Mouse (Mus musculus): Measurements from ENCODE around the gene Dph1. TPM values are rescaled to one million over a fixed set of nuclear protein-coding genes. Genes with fewer than 3 reads are reported as not detected.

The Dph1 gene
- total and polyA plus RNA-seq, 3 experiments, result 4.7 to 61.5 (median 6.1) TPM

GRCm38 (mm10) chr11:75169405-75170080 is 21.5 kb downstream of the Dph1 start, which contains the start of gene Hic1:
Gene Hic1 (minus strand): TSS chr11:75169519.
- Histone ChIP-seq H3K4me1 (ENCODE audit: insufficient read depth, low read depth, low read length) (peaks cover 41% of the 10 kb centered on the region), H3K9me3 (replicated peaks) (peaks cover 65% of the 10 kb centered on the region), H3K27me3 (ENCODE audit: insufficient read depth, low read length) (peaks cover 58% of the 10 kb centered on the region), H3K4me3 (ENCODE audit: low read depth, low read length) (peak within 1 kb of the TSS; percentile 59; the same call in 1 of the 2 replicates), H3K36me3 (replicated peaks) (peaks cover 21% of the 10 kb centered on the region)
- TF ChIP-seq TAL1 (conservative IDR thresholded peaks at IDR 0.05; ENCODE audit: low read depth, low read length) (no peak), POLR2AphosphoS5 (IDR thresholded peaks at IDR 0.05; ENCODE audit: insufficient replicate concordance, low read depth, low read length) (no peak), CTCF (IDR thresholded peaks at IDR 0.05; ENCODE audit: low read depth, low read length) (no peak), GATA2 (IDR thresholded peaks at IDR 0.05; ENCODE audit: borderline replicate concordance, low read depth, low read length) (no peak), GATA1 (IDR thresholded peaks at IDR 0.05; ENCODE audit: borderline replicate concordance, low read length) (no peak)
- no peak for DNase-seq (ENCODE audit: low spot score)
- no peak for ATAC-seq (ENCODE audit: extremely low read depth, insufficient number of reproducible peaks, low FRiP score, poor library complexity, severe bottlenecking)

- H3K36me3 ChIP-seq (replicated peaks), result peaks cover 27% of the 10 kb centered on the region
- H3K4me1 ChIP-seq (ENCODE audit: insufficient read depth, low read depth, low read length), result peaks cover 36% of the 10 kb centered on the region
- H3K9me3 ChIP-seq (replicated peaks), result peaks cover 65% of the 10 kb centered on the region
- ATAC-seq (ENCODE audit: extremely low read depth, insufficient number of reproducible peaks, low FRiP score, poor library complexity, severe bottlenecking) (no peak), DNase-seq (ENCODE audit: low spot score) (no peak)
- H3K4me3 ChIP-seq (ENCODE audit: low read depth, low read length), result peak overlapping the region; percentile 38; the same call in 1 of the 2 replicates
- H3K27me3 ChIP-seq (ENCODE audit: insufficient read depth, low read length), result peaks cover 57% of the 10 kb centered on the region
- TF ChIP-seq GATA1 (IDR thresholded peaks at IDR 0.05; ENCODE audit: borderline replicate concordance, low read length) (no peak), POLR2AphosphoS5 (IDR thresholded peaks at IDR 0.05; ENCODE audit: insufficient replicate concordance, low read depth, low read length) (no peak), CTCF (IDR thresholded peaks at IDR 0.05; ENCODE audit: low read depth, low read length) (no peak), GATA2 (IDR thresholded peaks at IDR 0.05; ENCODE audit: borderline replicate concordance, low read depth, low read length) (no peak), TAL1 (conservative IDR thresholded peaks at IDR 0.05; ENCODE audit: low read depth, low read length) (no peak)
Measured at GRCm38 (mm10) chr11:75168590-75169361, 22.3 kb downstream of the Dph1 start.

GRCm38 (mm10) chr11:75167643-75168589 is 23.1 kb downstream of the Dph1 start:
- Histone ChIP-seq H3K27me3 (ENCODE audit: insufficient read depth, low read length) (peaks cover 52% of the 10 kb centered on the region), H3K9me3 (replicated peaks) (peaks cover 64% of the 10 kb centered on the region), H3K36me3 (replicated peaks) (peaks cover 36% of the 10 kb centered on the region), H3K4me1 (ENCODE audit: insufficient read depth, low read depth, low read length) (peaks cover 28% of the 10 kb centered on the region), H3K4me3 (ENCODE audit: low read depth, low read length) (peak overlapping the region; percentile 29; the same call in 1 of the 2 replicates)
- ATAC-seq (ENCODE audit: extremely low read depth, insufficient number of reproducible peaks, low FRiP score, poor library complexity, severe bottlenecking) (no peak), DNase-seq (ENCODE audit: low spot score) (no peak)
- no peak for TF ChIP-seq GATA2 (IDR thresholded peaks at IDR 0.05; ENCODE audit: borderline replicate concordance, low read depth, low read length)
- no peak for TF ChIP-seq TAL1 (conservative IDR thresholded peaks at IDR 0.05; ENCODE audit: low read depth, low read length)

GRCm38 (mm10) chr11:75166861-75167642 is 24.0 kb downstream of the Dph1 start:
- Histone ChIP-seq H3K36me3 (replicated peaks) (peaks cover 45% of the 10 kb centered on the region), H3K27me3 (ENCODE audit: insufficient read depth, low read length) (peaks cover 43% of the 10 kb centered on the region), H3K9me3 (replicated peaks) (peaks cover 56% of the 10 kb centered on the region), H3K4me1 (ENCODE audit: insufficient read depth, low read depth, low read length) (peaks cover 20% of the 10 kb centered on the region), H3K4me3 (ENCODE audit: low read depth, low read length) (peak overlapping the region; percentile 29; the same call in 1 of the 2 replicates)
- TF ChIP-seq CTCF (IDR thresholded peaks at IDR 0.05; ENCODE audit: low read depth, low read length) (no peak), POLR2AphosphoS5 (IDR thresholded peaks at IDR 0.05; ENCODE audit: insufficient replicate concordance, low read depth, low read length) (no peak), GATA2 (IDR thresholded peaks at IDR 0.05; ENCODE audit: borderline replicate concordance, low read depth, low read length) (no peak), TAL1 (conservative IDR thresholded peaks at IDR 0.05; ENCODE audit: low read depth, low read length) (no peak), GATA1 (IDR thresholded peaks at IDR 0.05; ENCODE audit: borderline replicate concordance, low read length) (no peak)
- no peak for DNase-seq (ENCODE audit: low spot score)
- no peak for ATAC-seq (ENCODE audit: extremely low read depth, insufficient number of reproducible peaks, low FRiP score, poor library complexity, severe bottlenecking)

- H3K4me3 ChIP-seq (ENCODE audit: low read depth, low read length), result peak overlapping the region; percentile 24; the same call in 1 of the 2 replicates
- H3K27me3 ChIP-seq (ENCODE audit: insufficient read depth, low read length), result peaks cover 36% of the 10 kb centered on the region
Measured at GRCm38 (mm10) chr11:75166193-75166842, 24.7 kb downstream of the Dph1 start.

More at GRCm38 (mm10) chr11:75166193-75166842, 24.7 kb downstream of the Dph1 start:
- H3K36me3 ChIP-seq (replicated peaks), result peaks cover 52% of the 10 kb centered on the region
- TF ChIP-seq GATA1 (IDR thresholded peaks at IDR 0.05; ENCODE audit: borderline replicate concordance, low read length), result no peak
- H3K4me1 ChIP-seq (ENCODE audit: insufficient read depth, low read depth, low read length), result peaks cover 16% of the 10 kb centered on the region
- no peak for ATAC-seq (ENCODE audit: extremely low read depth, insufficient number of reproducible peaks, low FRiP score, poor library complexity, severe bottlenecking)
- H3K9me3 ChIP-seq (replicated peaks), result peaks cover 53% of the 10 kb centered on the region
- no peak for DNase-seq (ENCODE audit: low spot score)
